Mouse (Mus musculus): Measurements from ENCODE around the gene Olfr1411. TPM values are rescaled to one million over a fixed set of nuclear protein-coding genes. Genes with fewer than 3 reads are reported as not detected.

Olfr1411 gene
- not detected for polyA plus RNA-seq (2012; fragmentation: generic; extraction: Trizol)

GRCm38 (mm10) chr1:92594111-92594510, at the start of gene Olfr1411:
Gene Olfr1411, plus strand, starts transcription at chr1:92594411.
- Histone ChIP-seq H3K27me3 (ENCODE audit: control insufficient read depth, insufficient read depth, insufficient read length) (peaks cover 37% of the 10 kb centered on the region), H3K79me2 (ENCODE audit: control insufficient read depth, insufficient read depth) (no peaks in the 10 kb centered on the region), H3ac (ENCODE audit: control insufficient read depth, insufficient read length) (no peak within 1 kb of the TSS), H3K4me2 (ENCODE audit: low read depth) (no peak within 1 kb of the TSS), H3K4me3 (no peak within 1 kb of the TSS), H3K36me3 (ENCODE audit: control insufficient read depth, insufficient read depth) (no peaks in the 10 kb centered on the region)
- TF ChIP-seq USF1 (IDR thresholded peaks at IDR 0.05; ENCODE audit: low read depth) (no peak), SRF (IDR thresholded peaks at IDR 0.05; ENCODE audit: control insufficient read depth, insufficient read length, low read depth) (no peak), REST (IDR thresholded peaks at IDR 0.05; ENCODE audit: insufficient read depth, insufficient read length) (no peak), MYOG (IDR thresholded peaks at IDR 0.05; ENCODE audit: control insufficient read depth in 1 of 3, insufficient read depth in 1 of 3, insufficient read length in 2 of 3, low read depth in 2 of 3) (no peak), MAX (IDR thresholded peaks at IDR 0.05; ENCODE audit: low read depth) (no peak), POLR2A (IDR thresholded peaks at IDR 0.05; ENCODE audit: insufficient read length, low read depth) (no peak), POLR2AphosphoS2 (IDR thresholded peaks at IDR 0.05; ENCODE audit: insufficient read length, low read depth) (no peak), MYOD1 (IDR thresholded peaks at IDR 0.05; ENCODE audit: control insufficient read depth in 1 of 3, insufficient read length in 2 of 3, low read depth in 2 of 3) (no peak), CEBPB (IDR thresholded peaks at IDR 0.05; ENCODE audit: insufficient read depth, poor library complexity, severe bottlenecking) (no peak), E2F4 (IDR thresholded peaks at IDR 0.05; ENCODE audit: insufficient read depth) (no peak), TCF3 (IDR thresholded peaks at IDR 0.05; ENCODE audit: insufficient read length, low read depth) (no peak), TCF12 (IDR thresholded peaks at IDR 0.05; ENCODE audit: insufficient read depth, poor library complexity, severe bottlenecking) (no peak)

DNA sequence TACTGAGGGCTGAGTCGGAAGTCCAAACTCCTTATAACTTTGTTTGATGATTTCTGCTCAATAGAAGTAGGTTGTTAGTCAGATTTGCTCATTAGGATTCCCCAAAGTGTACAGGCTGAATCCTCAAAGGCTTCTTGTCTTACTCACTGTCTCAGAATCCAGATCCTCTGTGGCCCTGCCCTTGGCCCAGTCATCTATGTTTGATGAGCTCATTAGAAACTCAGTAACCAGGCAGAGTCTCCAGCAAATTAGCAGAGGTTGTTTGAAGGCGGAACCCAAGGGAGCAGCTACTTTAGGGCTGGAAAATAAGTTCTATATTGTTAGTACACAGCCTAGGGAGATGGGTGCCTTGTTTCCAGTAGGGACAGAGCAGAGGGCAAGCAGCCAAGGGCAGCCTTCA, 48.3 kb upstream of the Olfr1411 start:
- TF ChIP-seq TCF12 (IDR thresholded peaks at IDR 0.05; ENCODE audit: insufficient read depth, poor library complexity, severe bottlenecking) = no peak
- no peak for TF ChIP-seq REST (IDR thresholded peaks at IDR 0.05; ENCODE audit: insufficient read depth, insufficient read length)
- no peak for TF ChIP-seq E2F4 (IDR thresholded peaks at IDR 0.05; ENCODE audit: insufficient read depth)
- TF ChIP-seq MYOD1 (IDR thresholded peaks at IDR 0.05; ENCODE audit: control insufficient read depth in 1 of 3, insufficient read length in 2 of 3, low read depth in 2 of 3) = no peak
- no peak for TF ChIP-seq TCF3 (IDR thresholded peaks at IDR 0.05; ENCODE audit: insufficient read length, low read depth)
- no peak for TF ChIP-seq POLR2AphosphoS2 (IDR thresholded peaks at IDR 0.05; ENCODE audit: insufficient read length, low read depth)
- no peak for TF ChIP-seq SRF (IDR thresholded peaks at IDR 0.05; ENCODE audit: control insufficient read depth, insufficient read length, low read depth)
- TF ChIP-seq MAX (IDR thresholded peaks at IDR 0.05; ENCODE audit: low read depth) = no peak
- Histone ChIP-seq H3ac (ENCODE audit: control insufficient read depth, insufficient read length) (no peak overlapping the region), H3K36me3 (ENCODE audit: control insufficient read depth, insufficient read depth) (no peaks in the 10 kb centered on the region), H3K27me3 (ENCODE audit: control insufficient read depth, insufficient read depth, insufficient read length) (peaks cover 4% of the 10 kb centered on the region), H3K79me2 (ENCODE audit: control insufficient read depth, insufficient read depth) (no peaks in the 10 kb centered on the region), H3K4me2 (ENCODE audit: low read depth) (no peak overlapping the region), H3K4me3 (no peak overlapping the region)

DNA sequence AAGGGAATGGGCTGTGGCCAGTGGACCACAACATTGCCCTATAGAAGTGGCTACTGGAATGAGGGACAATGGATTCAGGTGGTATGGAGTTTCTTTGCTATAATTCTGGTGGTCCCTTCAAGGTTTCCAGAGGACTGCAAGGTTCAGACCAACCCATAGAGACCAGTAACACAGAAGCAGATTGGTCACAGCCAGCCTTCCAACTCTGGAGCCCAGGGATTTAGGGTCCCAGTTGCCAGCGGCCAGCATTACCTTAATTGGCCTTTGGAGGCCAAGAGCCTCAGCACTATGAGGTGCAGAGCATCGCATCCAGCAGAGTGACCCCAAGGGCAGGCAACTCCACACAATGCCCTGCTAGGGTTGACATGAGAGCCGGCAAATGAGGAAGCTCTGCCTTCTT, 23.2 kb upstream of the Olfr1411 start, which contains the start of gene Olfr1413:
TSS of gene Olfr1413 (plus strand) at position 301 of the 400 bp plus-strand sequence.
- no peaks in the 10 kb centered on the region for H3K79me2 ChIP-seq (ENCODE audit: control insufficient read depth, insufficient read depth)
- peaks cover 12% of the 10 kb centered on the region for H3K27me3 ChIP-seq (ENCODE audit: control insufficient read depth, insufficient read depth, insufficient read length)
- TF ChIP-seq MAX (IDR thresholded peaks at IDR 0.05; ENCODE audit: low read depth) (no peak), TCF12 (IDR thresholded peaks at IDR 0.05; ENCODE audit: insufficient read depth, poor library complexity, severe bottlenecking) (no peak), MYOD1 (IDR thresholded peaks at IDR 0.05; ENCODE audit: control insufficient read depth in 1 of 3, insufficient read length in 2 of 3, low read depth in 2 of 3) (no peak), CEBPB (IDR thresholded peaks at IDR 0.05; ENCODE audit: insufficient read depth, poor library complexity, severe bottlenecking) (no peak), USF1 (IDR thresholded peaks at IDR 0.05; ENCODE audit: low read depth) (no peak)
- no peak within 1 kb of the TSS for H3K4me3 ChIP-seq
- no peak within 1 kb of the TSS for H3ac ChIP-seq (ENCODE audit: control insufficient read depth, insufficient read length)
- no peak within 1 kb of the TSS for H3K4me2 ChIP-seq (ENCODE audit: low read depth)
- H3K36me3 ChIP-seq (ENCODE audit: control insufficient read depth, insufficient read depth) = no peaks in the 10 kb centered on the region

DNA sequence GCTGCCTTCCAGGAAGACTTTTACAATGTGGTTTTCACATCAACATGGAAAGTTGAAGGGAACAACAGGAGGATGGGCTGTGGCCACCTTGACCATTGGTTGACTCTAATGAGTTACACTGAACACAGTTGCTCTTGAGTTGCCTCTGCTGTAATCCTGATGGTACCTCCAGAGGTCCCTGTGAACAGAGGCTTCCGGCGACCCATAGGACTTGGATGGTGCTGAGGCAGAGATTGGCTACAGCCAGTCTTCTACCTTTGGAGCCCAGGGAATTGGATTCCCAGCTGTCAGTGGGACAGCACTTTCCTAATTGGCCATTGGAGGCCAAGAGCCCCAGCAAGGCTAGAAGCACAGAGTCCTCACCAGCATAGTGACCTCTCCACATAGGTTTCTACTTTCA, 8.7 kb upstream of the Olfr1411 start, which contains the start of gene Olfr1412:
TSS of gene Olfr1412 (plus strand) at position 301 of the 400 bp plus-strand sequence.
- Histone ChIP-seq H3K36me3 (ENCODE audit: control insufficient read depth, insufficient read depth) (no peaks in the 10 kb centered on the region), H3K27me3 (ENCODE audit: control insufficient read depth, insufficient read depth, insufficient read length) (peaks cover 23% of the 10 kb centered on the region), H3K79me2 (ENCODE audit: control insufficient read depth, insufficient read depth) (no peaks in the 10 kb centered on the region), H3K4me3 (no peak within 1 kb of the TSS), H3ac (ENCODE audit: control insufficient read depth, insufficient read length) (no peak within 1 kb of the TSS), H3K4me2 (ENCODE audit: low read depth) (no peak within 1 kb of the TSS)
- TF ChIP-seq USF1 (IDR thresholded peaks at IDR 0.05; ENCODE audit: low read depth) (no peak), MYOD1 (IDR thresholded peaks at IDR 0.05; ENCODE audit: control insufficient read depth in 1 of 3, insufficient read length in 2 of 3, low read depth in 2 of 3) (no peak), MYOG (IDR thresholded peaks at IDR 0.05; ENCODE audit: control insufficient read depth in 1 of 3, insufficient read depth in 1 of 3, insufficient read length in 2 of 3, low read depth in 2 of 3) (no peak), CEBPB (IDR thresholded peaks at IDR 0.05; ENCODE audit: insufficient read depth, poor library complexity, severe bottlenecking) (no peak), MAX (IDR thresholded peaks at IDR 0.05; ENCODE audit: low read depth) (no peak), E2F4 (IDR thresholded peaks at IDR 0.05; ENCODE audit: insufficient read depth) (no peak), POLR2A (IDR thresholded peaks at IDR 0.05; ENCODE audit: insufficient read length, low read depth) (no peak), SRF (IDR thresholded peaks at IDR 0.05; ENCODE audit: control insufficient read depth, insufficient read length, low read depth) (no peak)

- Histone ChIP-seq H3K4me2 (ENCODE audit: low read depth) (no peak overlapping the region), H3K4me3 (no peak overlapping the region), H3K36me3 (ENCODE audit: control insufficient read depth, insufficient read depth) (no peaks in the 10 kb centered on the region), H3ac (ENCODE audit: control insufficient read depth, insufficient read length) (no peak overlapping the region), H3K27me3 (ENCODE audit: control insufficient read depth, insufficient read depth, insufficient read length) (peaks cover 37% of the 10 kb centered on the region), H3K79me2 (ENCODE audit: control insufficient read depth, insufficient read depth) (no peaks in the 10 kb centered on the region)
- TF ChIP-seq MYOD1 (IDR thresholded peaks at IDR 0.05; ENCODE audit: control insufficient read depth in 1 of 3, insufficient read length in 2 of 3, low read depth in 2 of 3) (no peak), POLR2AphosphoS2 (IDR thresholded peaks at IDR 0.05; ENCODE audit: insufficient read length, low read depth) (no peak), MYOG (IDR thresholded peaks at IDR 0.05; ENCODE audit: control insufficient read depth in 1 of 3, insufficient read depth in 1 of 3, insufficient read length in 2 of 3, low read depth in 2 of 3) (no peak), USF1 (IDR thresholded peaks at IDR 0.05; ENCODE audit: low read depth) (no peak), TCF3 (IDR thresholded peaks at IDR 0.05; ENCODE audit: insufficient read length, low read depth) (no peak), E2F4 (IDR thresholded peaks at IDR 0.05; ENCODE audit: insufficient read depth) (no peak), TCF12 (IDR thresholded peaks at IDR 0.05; ENCODE audit: insufficient read depth, poor library complexity, severe bottlenecking) (no peak), POLR2A (IDR thresholded peaks at IDR 0.05; ENCODE audit: insufficient read length, low read depth) (no peak), SRF (IDR thresholded peaks at IDR 0.05; ENCODE audit: control insufficient read depth, insufficient read length, low read depth) (no peak), CEBPB (IDR thresholded peaks at IDR 0.05; ENCODE audit: insufficient read depth, poor library complexity, severe bottlenecking) (no peak), MAX (IDR thresholded peaks at IDR 0.05; ENCODE audit: low read depth) (no peak), REST (IDR thresholded peaks at IDR 0.05; ENCODE audit: insufficient read depth, insufficient read length) (no peak)
Observed at GRCm38 (mm10) chr1:92596019-92596418, 1.8 kb downstream of the Olfr1411 start.

All from myocyte (in vitro differentiated cells).